Mouse (Mus musculus) thymus, adult 2 months (tissue): ENCODE measurements around the gene Pdf. TPM values are rescaled to one million over a fixed set of nuclear protein-coding genes. Genes with fewer than 3 reads are reported as not detected.

ENCODE experiments used
- DNase-seq: peaks from one replicate; pipeline ENCODE4 v3.0.0; 2021
- H3K27ac ChIP-seq: fragments of 200-500 bp; 2 replicates; pipeline ENCODE4 v1.5.1; 2012; ENCODE audit warnings: low read length, control low read depth; ENCODE audit not compliant: control insufficient read depth, insufficient read depth
- H3K27me3 ChIP-seq: fragments of 200-500 bp; 2 replicates; pipeline ENCODE4 v1.6.1; 2012; ENCODE audit warnings: mild to moderate bottlenecking, low read length, moderate library complexity, mixed read lengths; ENCODE audit not compliant: control insufficient read depth, insufficient read depth
- H3K36me3 ChIP-seq: fragments of 200-500 bp; 2 replicates; pipeline ENCODE4 v1.6.1; 2012; ENCODE audit warnings: mild to moderate bottlenecking, low read length, moderate library complexity; ENCODE audit not compliant: control insufficient read depth, insufficient read depth
- H3K4me1 ChIP-seq: fragments of 200-500 bp; replicated peaks from 2 replicates; pipeline ENCODE4 v1.6.1; 2012; ENCODE audit warnings: low read length; ENCODE audit not compliant: control insufficient read depth, insufficient read depth
- H3K4me3 ChIP-seq: fragments of 200-500 bp; 2 replicates; pipeline ENCODE4 v1.5.1; 2012; ENCODE audit warnings: mild to moderate bottlenecking, low read length, control low read depth, moderate library complexity; ENCODE audit not compliant: control insufficient read depth, insufficient read depth
- CTCF ChIP-seq: fragments of 200-500 bp; IDR thresholded peaks from 2 replicates; pipeline ENCODE4 v1.5.1; 2012; ENCODE audit warnings: mild to moderate bottlenecking, control low read depth, low read length, moderate library complexity, borderline replicate concordance; ENCODE audit not compliant: control insufficient read depth, poor library complexity, insufficient read depth; ENCODE audit errors: extremely low read depth
- POLR2A ChIP-seq: fragments of 200-500 bp; IDR thresholded peaks from 2 replicates; pipeline ENCODE4 v1.6.1; 2012; ENCODE audit warnings: mild to moderate bottlenecking, low read length, control low read depth, moderate library complexity; ENCODE audit not compliant: control insufficient read depth, poor library complexity, insufficient read depth; ENCODE audit errors: extremely low read depth
- WGBS: fragments of 180-500 bp; shearing (Covaris S2); methylation state at CpG from one replicate; pipeline ENCODE4 v1.1.7; 2018; 5-methylcytosine and 5-hydroxymethylcytosine counted together
- polyA plus RNA-seq: library from polyadenylated mRNA; depleted of rRNA; stranded (reverse); fragments of >200 nt; gene quantifications from 2 replicates; pipeline ENCODE4 v1.2.3, GENCODE M21; 2012

The Pdf gene
- polyA plus RNA-seq, 1 experiment, result 32.2 TPM

DNA sequence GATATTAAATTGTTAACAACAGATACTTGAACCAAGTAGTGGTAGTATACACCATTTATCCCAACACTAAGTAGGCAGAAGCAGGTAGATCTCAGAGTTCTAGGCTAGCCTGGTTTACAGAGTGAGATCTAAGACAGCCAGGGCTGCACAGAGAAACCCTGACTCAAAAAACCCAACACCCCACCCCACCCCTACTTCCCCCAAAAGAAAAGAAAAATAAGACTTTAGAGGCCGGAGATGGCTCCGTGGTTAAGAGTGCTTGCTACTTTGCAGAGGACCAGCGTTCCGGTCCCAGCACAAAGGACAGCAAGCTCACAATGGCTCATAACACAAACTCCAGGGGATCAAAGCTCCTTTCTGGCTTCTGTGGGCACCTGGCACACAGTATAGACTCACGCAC is 37.6 kb upstream of the Pdf start:
- Histone ChIP-seq H3K4me3 (no peak overlapping the region), H3K4me1 (no peaks in the 10 kb centered on the region), H3K27ac (no peak overlapping the region), H3K36me3 (peaks cover 35% of the 10 kb centered on the region), H3K27me3 (no peaks in the 10 kb centered on the region)
- DNase-seq, result no peak
- no peak for TF ChIP-seq POLR2A
- 95% methylated on average over 5 of the region's 5 CpGs for WGBS

DNA sequence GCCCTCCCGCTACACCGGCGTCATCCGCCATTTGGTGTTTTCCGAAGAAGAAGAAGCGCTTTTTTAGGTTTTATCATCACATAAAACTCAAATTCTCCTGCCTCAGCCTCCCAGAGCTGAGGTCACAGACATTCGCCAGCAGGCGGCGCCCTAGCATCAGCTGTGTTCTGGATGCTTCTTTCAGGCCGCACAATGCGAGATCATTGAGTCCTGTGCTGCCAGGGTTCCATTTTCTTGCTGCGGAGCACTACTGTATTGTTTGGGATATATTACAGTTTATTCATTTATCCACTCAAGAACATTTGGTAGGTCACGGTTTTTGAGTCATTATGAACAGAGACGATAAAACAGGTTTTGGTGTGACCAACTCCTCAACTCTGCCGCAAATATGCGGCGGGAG is 36.9 kb upstream of the Pdf start:
- Histone ChIP-seq H3K36me3 (peaks cover 35% of the 10 kb centered on the region), H3K4me1 (no peaks in the 10 kb centered on the region), H3K4me3 (no peak overlapping the region), H3K27ac (no peak overlapping the region), H3K27me3 (no peaks in the 10 kb centered on the region)
- TF ChIP-seq POLR2A, result no peak
- peak; percentile 69 for TF ChIP-seq CTCF
- WGBS, result 98% methylated on average over 17 of the region's 17 CpGs
- DNase-seq, result peak; percentile 35

DNA sequence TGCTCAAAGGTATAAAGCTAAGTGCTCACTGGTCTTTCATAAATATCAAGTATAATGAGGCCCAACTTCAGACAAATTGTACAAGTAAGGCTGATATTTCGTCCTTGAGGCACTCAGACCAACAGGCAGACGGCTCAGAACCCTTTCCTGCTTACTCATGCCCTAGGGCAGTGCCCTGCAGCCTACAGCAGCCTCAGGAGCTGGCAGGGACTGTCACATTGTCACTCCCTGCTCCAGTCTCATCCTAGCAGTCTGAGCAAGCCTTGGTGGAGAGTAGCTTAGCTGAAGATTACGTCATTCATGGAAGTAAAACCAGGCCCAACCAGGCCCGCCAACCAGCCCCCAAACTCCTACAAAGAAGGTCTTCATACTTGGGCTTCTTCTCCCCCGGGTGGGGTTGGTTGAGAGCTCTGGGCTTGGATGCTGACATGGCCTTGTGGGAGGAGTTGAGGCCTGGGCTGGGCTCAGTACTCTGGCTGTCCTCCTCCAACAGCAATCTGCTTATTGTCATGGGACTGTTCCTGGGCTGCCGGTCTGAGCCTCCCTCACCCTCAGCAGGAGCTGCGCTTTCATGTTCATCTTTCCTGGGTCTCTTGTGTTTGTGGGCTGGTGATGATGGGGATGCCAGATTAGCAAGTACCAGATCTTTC is 27.9 kb upstream of the Pdf start:
- Histone ChIP-seq H3K27me3 (no peaks in the 10 kb centered on the region), H3K27ac (no peak overlapping the region), H3K36me3 (peaks cover 61% of the 10 kb centered on the region), H3K4me1 (no peaks in the 10 kb centered on the region), H3K4me3 (no peak overlapping the region)
- no peak for DNase-seq
- TF ChIP-seq CTCF (no peak), POLR2A (no peak)
- WGBS, result 91% methylated on average over 7 of the region's 7 CpGs

DNA sequence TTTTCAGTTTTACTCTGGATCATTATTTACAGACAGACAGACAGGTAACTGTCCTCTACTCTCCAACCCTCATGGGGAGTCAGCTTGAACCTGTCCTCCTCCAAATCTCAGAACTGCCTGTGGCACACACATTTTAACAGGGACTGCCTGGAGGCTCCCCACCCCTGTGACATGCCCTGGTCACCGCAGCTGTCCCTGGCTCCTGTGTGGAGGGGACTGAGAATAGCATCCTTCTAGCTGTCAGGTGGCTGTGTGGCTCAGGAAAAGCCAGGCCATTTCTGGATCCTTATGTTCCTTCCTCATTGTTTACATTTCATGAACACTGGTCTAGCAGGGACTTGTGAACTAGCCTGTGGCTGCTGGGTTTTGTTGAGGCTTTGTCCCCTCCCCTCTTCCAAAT is 25.7 kb upstream of the Pdf start:
- Histone ChIP-seq H3K4me1 (no peaks in the 10 kb centered on the region), H3K36me3 (peaks cover 50% of the 10 kb centered on the region), H3K27me3 (no peaks in the 10 kb centered on the region), H3K27ac (no peak overlapping the region), H3K4me3 (no peak overlapping the region)
- WGBS, result 96% methylated on average over 1 of the region's 1 CpGs
- no peak for TF ChIP-seq CTCF
- TF ChIP-seq POLR2A, result no peak
- no peak for DNase-seq

DNA sequence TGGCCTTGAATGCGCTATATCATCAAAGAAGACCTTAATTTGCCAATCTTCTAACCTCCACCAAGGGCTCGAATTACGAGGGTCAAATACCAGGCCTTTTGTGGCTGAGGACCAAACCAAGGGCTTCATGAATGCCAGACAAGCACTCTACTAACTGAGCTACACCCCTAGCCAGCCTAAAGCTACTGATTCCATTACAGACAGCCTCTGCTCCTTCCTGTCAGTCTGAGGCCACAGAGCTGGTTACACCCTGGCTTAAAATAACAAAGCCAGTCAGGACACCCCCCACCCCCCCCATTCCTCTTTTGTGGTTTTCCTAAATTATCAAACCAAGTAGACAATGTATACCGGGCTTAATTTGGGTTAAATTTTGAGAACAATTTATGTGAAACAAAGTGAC is 25.3 kb upstream of the Pdf start:
- Histone ChIP-seq H3K27ac (no peak overlapping the region), H3K4me1 (no peaks in the 10 kb centered on the region), H3K27me3 (no peaks in the 10 kb centered on the region), H3K36me3 (peaks cover 48% of the 10 kb centered on the region), H3K4me3 (no peak overlapping the region)
- TF ChIP-seq CTCF, result no peak
- TF ChIP-seq POLR2A, result no peak
- WGBS, result 69% methylated on average over 4 of the region's 4 CpGs
- DNase-seq, result no peak

DNA sequence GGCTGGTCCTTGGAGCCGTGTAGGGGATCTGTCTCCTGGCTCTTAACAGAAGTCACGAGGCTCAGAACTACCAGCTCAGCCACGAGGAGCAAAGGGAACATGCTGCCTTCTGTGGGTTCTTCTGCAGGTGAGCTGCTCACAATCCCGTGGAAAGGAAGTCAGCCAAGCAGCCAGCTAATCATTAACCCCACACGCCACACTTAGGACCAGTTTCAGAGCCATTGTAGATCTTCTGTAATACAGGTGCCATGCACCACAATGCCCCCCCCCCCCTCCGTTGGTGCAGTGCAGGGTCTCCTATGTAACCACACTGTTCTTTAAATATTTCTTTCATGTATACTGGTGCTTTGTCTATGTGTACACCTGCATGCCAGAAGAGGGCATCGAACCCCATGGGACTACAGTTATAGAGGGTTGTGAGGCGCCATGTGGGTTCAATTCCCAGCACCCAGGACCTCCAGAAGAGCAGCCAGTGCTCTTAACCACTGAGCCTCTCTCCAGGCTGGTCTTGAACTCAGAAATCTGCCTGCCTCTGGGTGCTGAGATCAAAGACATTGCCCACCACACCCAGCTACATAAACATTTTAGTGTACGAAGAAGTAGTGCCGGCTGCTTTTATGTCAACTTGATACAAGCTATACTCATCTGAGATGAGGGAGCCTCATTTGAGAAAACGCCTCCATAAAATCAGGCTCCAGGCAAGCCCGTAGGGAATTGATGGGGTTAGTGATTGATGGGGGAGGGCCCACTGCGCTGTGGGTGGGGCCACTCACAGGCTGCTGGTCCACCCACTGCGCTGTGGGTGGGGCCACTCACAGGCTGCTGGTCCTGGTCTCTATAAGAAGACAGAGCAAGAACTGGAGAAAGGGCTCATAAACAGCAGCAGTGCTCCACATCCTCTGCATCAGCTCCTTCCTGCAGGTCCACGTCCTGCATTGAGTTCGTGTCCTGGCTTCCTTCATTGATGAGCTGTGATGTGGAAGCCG is 17.4 kb upstream of the Pdf start, which contains the start of gene Tmed6:
Tmed6 (minus strand) TSS at position 134 of the 986 bp plus-strand sequence.
- Histone ChIP-seq H3K4me3 (no peak within 1 kb of the TSS), H3K27me3 (no peaks in the 10 kb centered on the region), H3K27ac (no peak within 1 kb of the TSS), H3K36me3 (peaks cover 12% of the 10 kb centered on the region; the same call in 1 of the 2 replicates), H3K4me1 (peaks cover 9% of the 10 kb centered on the region)
- TF ChIP-seq POLR2A (no peak), CTCF (no peak)
- WGBS, result 45% methylated on average over 17 of the region's 17 CpGs
- no peak for DNase-seq

DNA sequence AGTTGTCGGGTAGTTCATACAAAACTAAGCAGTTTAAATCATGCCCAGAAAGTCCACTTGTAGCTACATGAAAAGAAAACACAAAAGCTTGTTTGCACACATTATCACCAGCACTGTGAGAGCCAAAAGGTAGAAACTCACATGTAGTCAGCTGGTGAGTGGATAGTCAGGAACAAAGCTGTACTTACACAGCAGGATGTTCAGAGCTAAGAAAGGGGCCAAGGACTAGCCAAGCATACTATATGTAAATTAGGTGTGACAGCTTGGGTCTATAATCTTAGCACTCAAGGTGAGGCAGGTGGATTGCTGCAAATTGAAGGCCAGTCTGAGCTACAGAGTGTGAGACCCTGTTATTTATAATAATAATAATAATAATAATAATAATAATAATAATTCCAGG is 14.2 kb upstream of the Pdf start:
- WGBS, result 91% methylated on average over 1 of the region's 1 CpGs
- TF ChIP-seq POLR2A (no peak), CTCF (no peak)
- no peak overlapping the region for H3K27ac ChIP-seq
- peaks cover 9% of the 10 kb centered on the region; the same call in 1 of the 2 replicates for H3K36me3 ChIP-seq
- H3K4me3 ChIP-seq, result no peak overlapping the region
- no peaks in the 10 kb centered on the region for H3K27me3 ChIP-seq
- DNase-seq, result no peak
- H3K4me1 ChIP-seq, result peaks cover 9% of the 10 kb centered on the region
